Mouse (Mus musculus): ENCODE results near the gene Ankrd44. TPM values are rescaled to one million over a fixed set of nuclear protein-coding genes. Genes with fewer than 3 reads are reported as not detected.

Ankrd44 gene
- total and polyA plus RNA-seq, 3 experiments: 12.7 to 23.0 (median 19.8) TPM

DNA sequence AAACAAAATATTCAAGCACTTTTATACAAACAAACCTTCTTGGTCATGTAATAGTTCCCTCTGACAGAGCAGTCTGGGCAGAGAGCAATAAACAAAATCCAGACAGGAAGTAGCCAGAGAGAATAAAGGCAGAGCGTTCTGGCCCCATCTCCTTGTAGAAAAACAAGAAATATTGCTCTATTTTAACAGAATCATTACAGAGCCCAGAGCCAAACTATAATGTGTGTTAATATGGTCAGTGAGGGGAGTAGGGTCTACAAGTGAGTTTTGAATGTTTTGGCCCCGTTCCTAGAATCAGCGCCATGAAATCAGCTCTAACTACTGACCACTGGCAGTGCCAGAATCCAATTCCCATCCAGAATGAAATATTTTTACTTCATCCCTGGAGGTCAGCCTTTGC lies 38.3 kb downstream of the Ankrd44 start:
- H3K9me3 ChIP-seq (replicated peaks; ENCODE audit: low read length): no peaks in the 10 kb centered on the region
- peaks cover 6 to 24% of the 10 kb centered on the region in 2 experiments for H3K4me1 ChIP-seq (ENCODE audit: control insufficient read depth in 1 of 2, insufficient read depth in 2 of 2)
- no peak overlapping the region for H3K27ac ChIP-seq (ENCODE audit: insufficient read depth, low read depth)
- no peak for TF ChIP-seq TCF12 (IDR thresholded peaks at IDR 0.05; ENCODE audit: low read depth, low read length)
- no peaks in the 10 kb centered on the region for H3K36me3 ChIP-seq (replicated peaks in 1 of 2; ENCODE audit: control insufficient read depth in 1 of 2, insufficient read depth in 1 of 2, low read length in 1 of 2)
- no peak overlapping the region; the same call in 1 of the 2 replicates for H3K4me2 ChIP-seq (ENCODE audit: insufficient read depth, low read depth, poor library complexity, severe bottlenecking)
- no peak for DNase-seq (ENCODE audit: extremely low read depth)
- H3K79me2 ChIP-seq (replicated peaks; ENCODE audit: control insufficient read depth, extremely low read depth, insufficient read depth, poor library complexity, severe bottlenecking): no peaks in the 10 kb centered on the region
- in situ Hi-C loops (cut with MboI; ENCODE audit: low pct_ligation_motif_present, low pct_unique_long_range_greater_than_20kb, low sequenced_read_pairs) (no loop called here), dilution Hi-C loops (cut with MboI; ENCODE audit: extremely low pct_ligation_motif_present, extremely low pct_unique_long_range_greater_than_20kb, low sequenced_read_pairs) (no loop called here)
- H3K27me3 ChIP-seq (replicated peaks): no peaks in the 10 kb centered on the region
- no peak overlapping the region for H3K4me3 ChIP-seq (replicated peaks in 1 of 3; ENCODE audit: low read depth in 2 of 3, low read length in 2 of 3, poor library complexity in 1 of 3)
- no peak overlapping the region for H3K9ac ChIP-seq (ENCODE audit: insufficient read depth, low read depth)

DNA sequence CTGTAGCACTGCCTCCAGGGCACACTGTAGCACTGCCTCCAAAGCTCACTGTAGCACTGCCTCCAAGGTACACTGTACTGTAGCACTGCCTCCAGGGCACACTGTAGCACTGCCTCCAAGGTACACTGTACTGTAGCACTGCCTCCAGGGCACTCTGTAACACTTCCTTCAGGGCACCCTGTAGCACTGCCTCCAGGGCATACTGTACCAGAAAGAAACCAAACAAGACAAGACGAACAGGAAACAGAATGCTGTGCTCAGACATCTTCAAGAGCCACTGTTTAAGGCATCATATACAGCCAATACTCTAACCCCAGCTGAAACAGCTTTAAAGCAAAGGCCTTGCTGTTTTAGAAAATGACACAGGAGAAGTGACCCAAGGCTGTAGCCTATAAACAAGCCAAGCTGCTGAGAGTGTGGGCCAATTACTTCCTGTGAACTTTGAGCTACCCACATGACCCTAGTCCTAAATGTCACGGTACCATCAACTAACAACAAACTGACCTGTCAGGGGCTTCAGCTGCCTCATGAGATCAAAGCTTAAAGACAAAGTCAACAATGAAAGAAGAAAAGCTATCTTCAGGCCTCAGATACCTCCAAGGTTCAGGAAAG lies 43.2 kb downstream of the Ankrd44 start:
- Histone ChIP-seq H3K4me1 (ENCODE audit: control insufficient read depth in 1 of 2, insufficient read depth in 2 of 2) (peaks cover 6 to 16% of the 10 kb centered on the region in 2 experiments; a peak in 3 of 4 replicates), H3K27me3 (replicated peaks) (no peaks in the 10 kb centered on the region), H3K9ac (ENCODE audit: insufficient read depth, low read depth) (no peak overlapping the region), H3K4me3 (replicated peaks in 1 of 3; ENCODE audit: low read depth in 2 of 3, low read length in 2 of 3, poor library complexity in 1 of 3) (no peak overlapping the region), H3K79me2 (replicated peaks; ENCODE audit: control insufficient read depth, extremely low read depth, insufficient read depth, poor library complexity, severe bottlenecking) (no peaks in the 10 kb centered on the region), H3K27ac (ENCODE audit: insufficient read depth, low read depth) (no peak overlapping the region), H3K4me2 (ENCODE audit: insufficient read depth, low read depth, poor library complexity, severe bottlenecking) (no peak overlapping the region), H3K9me3 (replicated peaks; ENCODE audit: low read length) (no peaks in the 10 kb centered on the region), H3K36me3 (replicated peaks in 1 of 2; ENCODE audit: control insufficient read depth in 1 of 2, insufficient read depth in 1 of 2, low read length in 1 of 2) (no peaks in the 10 kb centered on the region)
- no peak for DNase-seq (ENCODE audit: extremely low read depth)
- TF ChIP-seq MEF2A (IDR thresholded peaks at IDR 0.05; ENCODE audit: borderline replicate concordance, low read depth, low read length) (no peak), ELF1 (IDR thresholded peaks at IDR 0.05; ENCODE audit: low read depth, low read length) (no peak), TCF12 (IDR thresholded peaks at IDR 0.05; ENCODE audit: low read depth, low read length) (no peak), GABPA (IDR thresholded peaks at IDR 0.05; ENCODE audit: insufficient replicate concordance, low read depth, low read length) (no peak)
- dilution Hi-C loops (cut with MboI; ENCODE audit: extremely low pct_ligation_motif_present, extremely low pct_unique_long_range_greater_than_20kb, low sequenced_read_pairs) (no loop called here), in situ Hi-C loops (cut with MboI; ENCODE audit: low pct_ligation_motif_present, low pct_unique_long_range_greater_than_20kb, low sequenced_read_pairs) (no loop called here)

DNA sequence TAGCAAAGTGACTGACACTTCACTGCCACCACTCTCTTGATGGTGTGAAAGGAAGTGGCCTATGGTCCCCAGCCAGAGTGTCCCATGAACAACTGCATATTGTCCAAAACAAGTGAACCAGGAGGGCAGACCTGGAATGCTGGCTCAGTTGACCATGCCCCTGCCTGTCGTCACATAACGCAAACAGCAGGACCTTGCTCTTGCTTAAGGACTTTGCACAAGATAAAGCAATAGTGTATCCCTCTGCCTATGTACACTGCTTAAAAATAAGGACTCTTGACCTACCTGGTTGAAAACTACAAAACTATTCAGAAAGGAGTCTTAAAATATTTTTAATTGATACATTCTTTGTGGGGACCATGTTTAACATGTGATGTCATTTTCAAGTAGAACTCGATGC lies 44.7 kb downstream of the Ankrd44 start:
- DNase-seq (ENCODE audit: extremely low read depth): no peak
- H3K27me3 ChIP-seq (replicated peaks): no peaks in the 10 kb centered on the region
- in situ Hi-C loops (cut with MboI; ENCODE audit: low pct_ligation_motif_present, low pct_unique_long_range_greater_than_20kb, low sequenced_read_pairs): no loop called here
- H3K4me3 ChIP-seq (replicated peaks in 1 of 3; ENCODE audit: low read depth in 2 of 3, low read length in 2 of 3, poor library complexity in 1 of 3): no peak overlapping the region
- TF ChIP-seq ZNF384 (IDR thresholded peaks at IDR 0.05; ENCODE audit: low read depth, low read length) (no peak), RAD21 (IDR thresholded peaks at IDR 0.05; ENCODE audit: low read depth, low read length) (no peak), NRF1 (IDR thresholded peaks at IDR 0.05; ENCODE audit: low read depth, low read length) (no peak), TBP (conservative IDR thresholded peaks at IDR 0.05; ENCODE audit: low read depth, low read length) (no peak), MYC (IDR thresholded peaks at IDR 0.05; ENCODE audit: low read depth, low read length) (no peak), BHLHE40 (IDR thresholded peaks at IDR 0.05; ENCODE audit: low read depth, low read length) (no peak), TCF12 (IDR thresholded peaks at IDR 0.05; ENCODE audit: low read depth, low read length) (no peak), PAX5 (IDR thresholded peaks at IDR 0.05; ENCODE audit: low read length) (no peak), MXI1 (IDR thresholded peaks at IDR 0.05; ENCODE audit: low read depth, low read length) (no peak)
- H3K36me3 ChIP-seq (replicated peaks in 1 of 2; ENCODE audit: control insufficient read depth in 1 of 2, insufficient read depth in 1 of 2, low read length in 1 of 2): peaks cover 0 to 7% of the 10 kb centered on the region in 2 experiments
- dilution Hi-C loops (cut with MboI; ENCODE audit: extremely low pct_ligation_motif_present, extremely low pct_unique_long_range_greater_than_20kb, low sequenced_read_pairs): no loop called here
- H3K4me1 ChIP-seq (ENCODE audit: control insufficient read depth in 1 of 2, insufficient read depth in 2 of 2): peaks cover 6 to 12% of the 10 kb centered on the region in 2 experiments; a peak in 3 of 4 replicates
- 0 out of 2 replicates have a peak, but pooled peaks cover 3% of the 10 kb centered on the region for H3K79me2 ChIP-seq (replicated peaks; ENCODE audit: control insufficient read depth, extremely low read depth, insufficient read depth, poor library complexity, severe bottlenecking)
- H3K9ac ChIP-seq (ENCODE audit: insufficient read depth, low read depth): no peak overlapping the region
- H3K4me2 ChIP-seq (ENCODE audit: insufficient read depth, low read depth, poor library complexity, severe bottlenecking): no peak overlapping the region
- H3K27ac ChIP-seq (ENCODE audit: insufficient read depth, low read depth): no peak overlapping the region
- no peaks in the 10 kb centered on the region for H3K9me3 ChIP-seq (replicated peaks; ENCODE audit: low read length)

All from CH12.LX (cell line).